Mouse (Mus musculus) splenic B cell, adult 2 months (primary cell): Measurements from ENCODE around the gene Larp6.

ENCODE experiments used
- DNase-seq: peaks from one replicate; pipeline ENCODE4 v3.0.0-alpha.2; 2011; ENCODE audit warnings: low read depth, low spot score
- H3K27me3 ChIP-seq: 2 replicates; pipeline ENCODE4 v1.6.1; 2012; ENCODE audit warnings: mild to moderate bottlenecking, low read length, moderate library complexity, mixed read lengths; ENCODE audit not compliant: control insufficient read depth, poor library complexity, insufficient read depth, severe bottlenecking
- H3K36me3 ChIP-seq: 2 replicates; pipeline ENCODE4 v1.6.1; 2012; ENCODE audit warnings: mild to moderate bottlenecking, low read length, moderate library complexity, mixed read lengths; ENCODE audit not compliant: control insufficient read depth, poor library complexity, insufficient read depth, severe bottlenecking

The Larp6 gene

DNA sequence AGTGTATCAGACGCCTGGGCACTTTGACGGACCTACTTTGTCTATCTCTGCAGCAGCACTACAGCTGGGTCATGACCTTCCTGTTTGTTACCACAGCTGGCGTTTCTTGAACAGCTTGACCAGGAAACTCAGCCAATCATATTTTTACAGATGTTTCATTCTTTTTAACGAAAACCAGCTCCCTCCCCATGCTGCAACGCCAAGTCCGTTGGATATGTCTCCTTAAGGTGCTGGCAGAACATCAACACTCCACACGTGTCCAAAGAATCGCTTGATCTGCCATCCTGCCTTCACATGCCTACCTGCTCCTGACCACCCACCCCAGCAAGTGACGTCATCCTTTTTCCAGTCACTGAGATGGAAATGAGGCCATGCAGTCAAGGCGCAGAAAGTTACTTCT, 28.6 kb downstream of the Larp6 start:
- Histone ChIP-seq H3K36me3 (no peaks in the 10 kb centered on the region), H3K27me3 (no peaks in the 10 kb centered on the region)
- no peak for DNase-seq

DNA sequence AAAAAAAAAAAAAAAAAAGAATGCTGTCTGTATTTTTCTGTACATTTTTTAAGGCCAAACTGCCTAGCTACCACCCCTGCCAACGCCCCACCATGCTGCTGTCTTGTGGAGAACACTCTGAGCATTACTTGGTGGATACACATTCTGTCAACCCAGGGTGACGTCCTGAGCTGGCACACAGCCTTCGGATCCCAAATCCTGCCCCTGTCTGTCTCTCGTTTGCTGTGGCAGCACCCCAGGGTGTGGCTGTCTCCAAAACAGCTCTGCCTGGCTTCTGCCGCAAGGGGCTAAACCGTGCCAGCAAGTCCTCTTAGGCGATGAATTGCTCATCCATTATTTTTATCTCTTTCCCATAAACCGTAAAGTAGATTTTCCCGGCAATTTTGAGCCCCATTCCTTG, 29.7 kb downstream of the Larp6 start:
- DNase-seq, result no peak
- no peaks in the 10 kb centered on the region for H3K27me3 ChIP-seq
- no peaks in the 10 kb centered on the region for H3K36me3 ChIP-seq

DNA sequence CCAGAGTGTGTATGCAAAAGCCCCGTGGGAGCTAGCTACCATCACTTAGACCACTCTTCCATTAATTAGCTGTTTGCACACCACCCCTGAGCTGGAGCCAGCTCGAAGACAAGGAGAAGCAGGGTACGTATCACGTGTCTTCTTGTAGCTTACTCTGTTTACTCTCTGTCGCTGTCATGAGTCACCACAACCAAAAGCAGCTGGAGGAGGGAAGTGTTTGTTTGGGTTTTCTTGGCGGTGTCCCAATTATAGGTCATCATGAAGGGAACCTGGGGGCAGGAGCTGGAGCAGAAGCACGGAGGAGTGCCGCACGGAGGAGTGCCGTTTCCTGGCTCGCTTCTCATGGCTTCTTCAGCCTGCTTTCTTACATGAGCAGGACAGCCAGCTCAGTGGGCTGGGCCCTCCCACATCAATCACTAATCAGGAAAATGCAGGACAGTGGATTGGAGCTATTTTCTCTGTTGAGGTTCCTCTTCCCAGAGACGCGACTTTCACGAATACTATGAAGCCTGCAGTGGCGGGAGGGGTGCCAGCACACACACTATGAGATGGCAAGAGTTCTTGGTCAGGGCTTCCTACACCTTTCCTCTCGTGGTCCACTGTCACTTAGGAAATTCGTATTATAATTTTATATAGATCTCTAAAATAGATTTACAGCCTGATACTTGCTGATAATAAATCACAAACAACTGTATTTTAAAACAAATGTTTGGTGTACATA, 30.6 kb downstream of the Larp6 start:
- Histone ChIP-seq H3K36me3 (no peaks in the 10 kb centered on the region), H3K27me3 (no peaks in the 10 kb centered on the region)
- no peak for DNase-seq

DNA sequence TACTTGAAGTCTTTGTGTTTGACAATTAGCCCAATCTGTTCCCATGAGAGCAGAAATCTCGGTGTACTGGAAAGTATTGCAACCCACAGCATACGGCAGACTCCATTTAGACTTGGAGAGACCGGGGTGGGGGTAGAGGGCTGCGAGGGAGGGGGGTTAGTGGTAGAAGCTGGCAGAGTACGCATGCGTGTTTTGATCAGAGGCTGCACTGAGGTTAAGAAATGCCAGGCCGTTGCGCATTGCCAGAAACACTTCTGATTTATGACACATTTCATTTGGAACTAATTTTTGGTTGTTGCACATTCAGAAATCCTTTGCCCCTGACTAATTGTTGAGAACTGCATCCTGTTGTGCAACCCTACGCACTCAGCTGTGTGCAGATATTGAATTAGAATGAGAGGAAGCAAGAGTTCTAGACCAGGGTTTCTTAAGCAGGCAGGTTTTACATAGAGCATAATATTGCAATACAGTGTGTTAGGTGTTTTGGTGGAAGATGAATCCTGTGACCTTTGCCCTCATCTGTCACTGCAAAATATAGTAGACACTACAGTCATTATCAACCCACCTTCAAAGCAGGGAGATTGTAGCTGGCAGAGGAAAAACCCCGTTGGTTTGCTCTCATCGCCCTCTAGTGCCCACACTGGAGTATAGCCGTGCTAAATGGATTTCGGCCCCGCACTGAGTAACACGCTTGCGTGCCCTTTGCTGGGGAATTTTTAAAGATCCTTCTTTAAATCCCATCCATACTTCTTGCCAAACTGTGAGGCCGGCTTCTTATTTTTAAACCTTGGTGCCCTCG, 31.6 kb downstream of the Larp6 start:
- DNase-seq, result peak; percentile 49
- Histone ChIP-seq H3K27me3 (no peaks in the 10 kb centered on the region), H3K36me3 (no peaks in the 10 kb centered on the region)

- no peaks in the 10 kb centered on the region for H3K27me3 ChIP-seq
- DNase-seq, result no peak
- no peaks in the 10 kb centered on the region for H3K36me3 ChIP-seq
Observed at GRCm38 (mm10) chr9:60744971-60745370, 32.2 kb downstream of the Larp6 start.

DNA sequence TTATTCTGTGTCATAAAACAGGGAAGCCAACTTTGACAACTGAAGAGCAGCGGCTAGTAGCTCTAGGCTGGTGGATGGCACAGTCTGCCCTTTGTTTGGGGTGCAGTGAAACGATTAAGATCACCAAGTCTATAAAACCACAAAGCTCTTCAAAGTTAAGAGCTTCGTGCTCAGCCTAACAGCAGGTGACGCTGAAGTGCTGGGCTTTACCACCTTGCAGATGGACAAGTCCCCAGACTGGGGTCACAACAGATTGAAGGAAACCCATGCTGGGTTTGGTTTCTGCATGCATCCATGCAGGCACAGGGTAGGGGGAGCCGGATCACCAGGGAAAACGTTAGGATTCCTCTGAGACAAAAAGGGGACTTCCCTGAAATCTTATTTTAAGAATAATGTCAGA, 33.8 kb downstream of the Larp6 start:
- H3K36me3 ChIP-seq, result no peaks in the 10 kb centered on the region
- no peak for DNase-seq
- H3K27me3 ChIP-seq, result no peaks in the 10 kb centered on the region

DNA sequence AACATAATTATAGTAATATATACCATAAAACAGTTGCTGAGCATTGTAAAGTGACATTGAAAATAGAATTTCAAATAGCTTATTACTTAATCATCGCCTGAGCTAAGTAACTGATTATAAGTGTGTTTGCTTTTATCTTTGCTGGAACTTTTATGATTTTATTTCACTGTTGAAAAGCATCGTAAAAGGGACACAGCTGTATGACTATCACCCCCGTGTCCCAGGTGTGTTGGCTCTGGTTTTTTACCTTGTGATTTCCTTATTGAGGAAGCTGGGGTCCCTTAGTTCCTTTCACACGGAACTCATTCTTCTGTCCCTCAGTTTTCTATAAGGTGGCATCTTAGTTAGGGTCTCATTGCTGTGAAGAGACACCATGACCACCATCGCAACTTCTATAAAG, 34.9 kb downstream of the Larp6 start:
- no peak for DNase-seq
- Histone ChIP-seq H3K27me3 (no peaks in the 10 kb centered on the region), H3K36me3 (no peaks in the 10 kb centered on the region)

- Histone ChIP-seq H3K27me3 (no peaks in the 10 kb centered on the region), H3K36me3 (no peaks in the 10 kb centered on the region)
- DNase-seq, result no peak
Observed at GRCm38 (mm10) chr9:60748191-60748590, 35.4 kb downstream of the Larp6 start.

GRCm38 (mm10) chr9:60749105-60749504, 36.3 kb downstream of the Larp6 start:
- peak; percentile 25 for DNase-seq
- H3K36me3 ChIP-seq, result no peaks in the 10 kb centered on the region

GRCm38 (mm10) chr9:60751098-60751497, 38.3 kb downstream of the Larp6 start:
- no peaks in the 10 kb centered on the region for H3K27me3 ChIP-seq
- no peaks in the 10 kb centered on the region for H3K36me3 ChIP-seq
- DNase-seq, result no peak

More at GRCm38 (mm10) chr9:60749105-60749504, 36.3 kb downstream of the Larp6 start:
- H3K27me3 ChIP-seq, result no peaks in the 10 kb centered on the region

DNA sequence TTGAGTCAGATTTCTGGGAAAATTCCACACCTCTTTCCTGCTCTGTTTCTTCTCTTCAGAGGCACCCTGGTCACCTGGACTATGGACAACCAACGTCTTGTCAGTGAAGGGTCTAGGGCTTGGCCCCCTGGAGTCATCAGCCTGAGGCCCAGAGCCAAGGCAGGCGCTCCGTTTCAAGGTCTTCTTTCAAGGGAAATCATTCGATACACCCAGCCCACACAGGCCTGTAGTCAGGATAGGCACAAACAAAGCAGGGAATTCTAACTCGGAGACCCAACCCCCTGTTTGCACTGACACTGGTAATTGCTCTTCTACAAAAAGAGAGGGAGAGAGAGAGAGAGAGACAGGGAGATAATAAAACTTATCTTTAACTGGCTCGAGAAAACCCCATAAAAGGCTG, 39.2 kb downstream of the Larp6 start:
- H3K36me3 ChIP-seq, result no peaks in the 10 kb centered on the region
- no peaks in the 10 kb centered on the region for H3K27me3 ChIP-seq
- DNase-seq, result no peak

DNA sequence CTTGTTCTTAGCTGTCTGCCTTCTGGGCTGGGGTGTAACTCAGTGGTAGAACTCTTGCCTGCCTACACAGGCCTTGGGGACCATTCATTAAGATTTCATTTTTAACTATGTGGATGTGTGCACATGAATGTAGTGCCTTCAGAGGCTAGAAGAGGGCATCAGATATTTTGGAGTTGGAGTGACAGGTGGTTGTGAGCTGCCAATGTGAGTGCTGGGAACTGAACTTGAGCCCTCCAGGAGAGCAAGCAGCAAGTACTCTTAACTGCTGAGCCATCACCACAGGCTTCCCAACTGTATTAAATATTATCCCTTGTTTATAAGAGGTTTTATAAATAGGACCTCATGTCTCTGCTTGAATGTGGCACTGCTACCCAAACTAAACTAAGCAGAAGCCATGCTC, 39.8 kb downstream of the Larp6 start:
- Histone ChIP-seq H3K36me3 (no peaks in the 10 kb centered on the region), H3K27me3 (no peaks in the 10 kb centered on the region)
- DNase-seq, result no peak

GRCm38 (mm10) chr9:60756258-60756657, 43.5 kb downstream of the Larp6 start:
- Histone ChIP-seq H3K36me3 (no peaks in the 10 kb centered on the region), H3K27me3 (no peaks in the 10 kb centered on the region)
- DNase-seq, result peak; percentile 75

GRCm38 (mm10) chr9:60756866-60757740, 44.3 kb downstream of the Larp6 start:
- Histone ChIP-seq H3K27me3 (no peaks in the 10 kb centered on the region), H3K36me3 (no peaks in the 10 kb centered on the region)
- no peak for DNase-seq

DNA sequence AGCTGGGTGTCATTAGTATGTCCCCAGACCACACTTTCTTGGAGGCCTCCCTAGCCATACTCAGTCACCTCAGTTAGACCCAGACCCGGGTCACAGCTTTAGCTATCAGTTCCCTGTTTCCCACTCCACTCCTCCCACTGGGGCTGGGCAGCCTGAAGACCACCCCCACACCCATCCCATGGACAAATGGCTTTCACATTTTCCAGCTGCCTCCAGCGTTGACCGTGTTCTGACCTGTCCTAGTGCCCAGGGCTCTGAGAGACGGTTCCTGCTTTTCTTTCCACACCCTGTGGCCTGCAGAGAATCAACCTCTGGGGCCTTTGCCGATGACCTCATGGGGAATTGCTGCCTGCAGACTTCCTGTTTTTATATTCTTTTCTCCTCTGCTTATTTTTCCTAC, 45.0 kb downstream of the Larp6 start:
- DNase-seq, result no peak
- H3K27me3 ChIP-seq, result no peaks in the 10 kb centered on the region
- H3K36me3 ChIP-seq, result no peaks in the 10 kb centered on the region
